Mouse (Mus musculus) spleen, adult 2 months (tissue): ENCODE results near the gene Kif5c.

ENCODE experiments used
- CTCF ChIP-seq: fragments of 200-500 bp; IDR thresholded peaks from 2 replicates; pipeline ENCODE4 v1.5.1; 2011; ENCODE audit warnings: mild to moderate bottlenecking, inconsistent platforms; ENCODE audit not compliant: insufficient read depth, insufficient read length, insufficient replicate concordance; ENCODE audit errors: extremely low read depth
- POLR2A ChIP-seq: fragments of 200-500 bp; IDR thresholded peaks from 2 replicates; pipeline ENCODE4 v1.6.1; 2011; ENCODE audit warnings: low read depth, low read length, inconsistent platforms

GRCm38 (mm10) chr2:49573282-49573681 lies 45.8 kb upstream of the Kif5c start:
- TF ChIP-seq CTCF (no peak), POLR2A (no peak)
